Comparison of ENCODE assay signal across 9 mouse cellular contexts in genomic region chr15:101006251-101007040, GRCm38 (mm10). TPM values are rescaled to one million over a fixed set of nuclear protein-coding genes. Genes with fewer than 3 reads are reported as not detected.
A peak's percentile ranks its signal among the peaks of the same experiment; 100 is the strongest.
DNase-seq lines count a peak whose midpoint lies in the region; ATAC-seq and TF ChIP-seq lines count a peak whose summit lies in the region.
"Had no signal": no experiment of that assay in that cellular context is flagged by ENCODE, and none has a peak within 500 bp of the region (broad histone marks: within the 10 kb centered on the region; RNA-seq: fewer than 3 reads in every experiment).

No protein-coding gene starts in this region.

- H3K4me3 ChIP-seq in layer of hippocampus, adult 2 months: peak overlapping the region; percentile 29
- peak overlapping the region; percentile 17 for H3K4me3 ChIP-seq in forebrain, embryonic 14.5 days (ENCODE audit: low read depth, low read length)
- H3K4me3 ChIP-seq in hindbrain, embryonic 10.5 days: peak overlapping the region; percentile 53
- peak overlapping the region; percentile 51 for H3K4me3 ChIP-seq in limb, embryonic 13.5 days
- H3K4me3 ChIP-seq in midbrain, embryonic 14.5 days (replicated peaks; ENCODE audit: low read depth, low read length): peak overlapping the region; percentile 12

- H3K9me3 ChIP-seq in forebrain, embryonic 14.5 days (replicated peaks; ENCODE audit: control insufficient read depth, low read length): no peaks in the 10 kb centered on the region
- no peaks in the 10 kb centered on the region for H3K9me3 ChIP-seq in hindbrain, embryonic 10.5 days
- H3K9me3 ChIP-seq in limb, embryonic 13.5 days: no peaks in the 10 kb centered on the region
- H3K9me3 ChIP-seq in midbrain, embryonic 14.5 days (ENCODE audit: control insufficient read depth, low read length): no peaks in the 10 kb centered on the region

- peak overlapping the region; percentile 43 for H3K4me2 ChIP-seq in forebrain, embryonic 14.5 days (ENCODE audit: low read length)
- H3K4me2 ChIP-seq in limb, embryonic 13.5 days (replicated peaks): peak overlapping the region; percentile 67
- H3K4me2 ChIP-seq in midbrain, embryonic 14.5 days (ENCODE audit: low read length): peak overlapping the region; percentile 55

- TF ChIP-seq CTCF in layer of hippocampus, adult 2 months (conservative IDR thresholded peaks at IDR 0.05): no peak

- peak overlapping the region; percentile 25; the same call in 1 of the 2 replicates for H3K9ac ChIP-seq in forebrain, embryonic 14.5 days (ENCODE audit: low read length)
- peak overlapping the region; percentile 59; the same call in 1 of the 2 replicates for H3K9ac ChIP-seq in limb, embryonic 13.5 days
- H3K9ac ChIP-seq in midbrain, embryonic 14.5 days (replicated peaks; ENCODE audit: low read length): 0 out of 2 replicates have a peak overlapping the region, but pooled peaks have one; percentile 16

- H3K27me3 ChIP-seq in forebrain, embryonic 14.5 days (replicated peaks; ENCODE audit: control insufficient read depth, insufficient read depth, low read length): no peaks in the 10 kb centered on the region
- peaks cover 15% of the 10 kb centered on the region for H3K27me3 ChIP-seq in hindbrain, embryonic 10.5 days (ENCODE audit: insufficient read depth, poor library complexity, severe bottlenecking)
- no peaks in the 10 kb centered on the region for H3K27me3 ChIP-seq in limb, embryonic 13.5 days
- no peaks in the 10 kb centered on the region for H3K27me3 ChIP-seq in midbrain, embryonic 14.5 days (ENCODE audit: control insufficient read depth, insufficient read depth, low read length)

- 15% methylated on average over 14 of the region's 15 CpGs for WGBS in forebrain, embryonic 14.5 days
- 14% methylated on average over 14 of the region's 15 CpGs for WGBS in hindbrain, embryonic 10.5 days
- WGBS in limb, embryonic 13.5 days: 13% methylated on average over 14 of the region's 15 CpGs
- WGBS in midbrain, embryonic 14.5 days: 15% methylated on average over 14 of the region's 15 CpGs

- peaks cover 8% of the 10 kb centered on the region for H3K36me3 ChIP-seq in forebrain, embryonic 14.5 days (ENCODE audit: control insufficient read depth, insufficient read depth, low read length)
- H3K36me3 ChIP-seq in hindbrain, embryonic 10.5 days: peaks cover 20% of the 10 kb centered on the region; the same call in 1 of the 2 replicates
- H3K36me3 ChIP-seq in limb, embryonic 13.5 days: no peaks in the 10 kb centered on the region
- peaks cover 23% of the 10 kb centered on the region for H3K36me3 ChIP-seq in midbrain, embryonic 14.5 days (ENCODE audit: control insufficient read depth, insufficient read depth, low read length)

- H3K4me1 ChIP-seq in forebrain, embryonic 14.5 days (ENCODE audit: control insufficient read depth, insufficient read depth, low read length): peaks cover 5% of the 10 kb centered on the region
- H3K4me1 ChIP-seq in hindbrain, embryonic 10.5 days (replicated peaks): peaks cover 13% of the 10 kb centered on the region
- 0 out of 2 replicates have a peak, but pooled peaks cover 13% of the 10 kb centered on the region for H3K4me1 ChIP-seq in limb, embryonic 13.5 days
- H3K4me1 ChIP-seq in midbrain, embryonic 14.5 days (ENCODE audit: control insufficient read depth, insufficient read depth, low read length): peaks cover 6% of the 10 kb centered on the region; the same call in 1 of the 2 replicates

- peak; percentile 76; the same call in 1 of the 2 replicates for ATAC-seq in forebrain, embryonic 14.5 days
- peak; percentile 87 for ATAC-seq in limb, embryonic 13.5 days (ENCODE audit: low FRiP score, low read depth)
- ATAC-seq in midbrain, embryonic 14.5 days (ENCODE audit: low FRiP score, low TSS enrichment): peak; percentile 63; the same call in 1 of the 2 replicates

- DNase-seq in layer of hippocampus, adult 2 months (ENCODE audit: low spot score in 2 of 2): no peak
- DNase-seq in layer of hippocampus, adult 18-20 months (ENCODE audit: low spot score in 2 of 2): no peak
- DNase-seq in forebrain, embryonic 14.5 days (ENCODE audit: low spot score): peak; percentile 48
- peak; percentile 54 for DNase-seq in hindbrain, embryonic 10.5 days (ENCODE audit: low spot score)
- peak; percentile 50 for DNase-seq in midbrain, embryonic 14.5 days
- no peak for DNase-seq in spleen, postnatal 10 days (ENCODE audit: low spot score in 2 of 2)
- no peak for DNase-seq in testis, postnatal 10 days (ENCODE audit: low spot score)

- peak overlapping the region; percentile 61 for H3K27ac ChIP-seq in layer of hippocampus, adult 2 months
- H3K27ac ChIP-seq in forebrain, embryonic 14.5 days (ENCODE audit: low read depth, low read length): no peak overlapping the region
- peak overlapping the region; percentile 69 for H3K27ac ChIP-seq in hindbrain, embryonic 10.5 days
- H3K27ac ChIP-seq in limb, embryonic 13.5 days: no peak overlapping the region
- H3K27ac ChIP-seq in midbrain, embryonic 14.5 days (replicated peaks; ENCODE audit: low read depth, low read length): no peak overlapping the region

RNA-seq across cellular contexts. Expression of gene Gm47841, which starts 40.8 kb away (rescaled TPM):
- total RNA-seq in layer of hippocampus, adult 2 months (2021): not detected
- total RNA-seq in layer of hippocampus, adult 18-20 months (2021): not detected
- not detected in 2 replicates for polyA plus RNA-seq in forebrain, embryonic 14.5 days (2014; fragmentation: Nextera tagmentation; extraction: Ambion mirVana)
- polyA plus RNA-seq in hindbrain, embryonic 10.5 days (2016; fragmentation: Nextera tagmentation; extraction: Ambion mirVana): not detected in 2 replicates
- polyA plus RNA-seq in limb, embryonic 13.5 days (2015; fragmentation: Nextera tagmentation; extraction: Ambion mirVana): not detected in 2 replicates
- polyA plus RNA-seq in midbrain, embryonic 14.5 days (2014; fragmentation: Nextera tagmentation; extraction: Ambion mirVana): not detected in 2 replicates
- total RNA-seq: ES-E14 had no signal

Comparison
In these comparisons a context has a peak if more than half of its experiments do, and no peak if none do; other contexts are left out.
1. DNase-seq: peak in forebrain, embryonic 14.5 days (single experiment), hindbrain, embryonic 10.5 days (single experiment) and midbrain, embryonic 14.5 days (single experiment); none in layer of hippocampus, adult 2 months (0 of 2), layer of hippocampus, adult 18-20 months (0 of 2), spleen, postnatal 10 days (0 of 2) and testis, postnatal 10 days (single experiment).
2. H3K27ac ChIP-seq: peak in layer of hippocampus, adult 2 months (single experiment) and hindbrain, embryonic 10.5 days (single experiment); none in forebrain, embryonic 14.5 days (single experiment), limb, embryonic 13.5 days (single experiment) and midbrain, embryonic 14.5 days (single experiment).
3. Peak in every context shown above with its lines, with median percentiles within 50 percentile points of each other: H3K4me3 ChIP-seq, ATAC-seq, H3K4me2 ChIP-seq and H3K9ac ChIP-seq.